Mouse (Mus musculus) adrenal gland, adult (tissue): ENCODE results near the gene Pnmt.

ENCODE experiments used
- DNase-seq, 2 experiments: peaks; one replicate each; pipeline ENCODE4 v3.0.0; 2022 to 2023; ENCODE audit warnings: low spot score in 1 of 2; ENCODE audit not compliant: inconsistent age in 2 of 2

Gene Pnmt

GRCm38 (mm10) chr11:98383261-98384030 is 2.8 kb upstream of the Pnmt start, which contains the start of gene Tcap:
Gene Tcap, plus strand, starts transcription at chr11:98383811.
- no peak for DNase-seq

- DNase-seq = no peak
Observed at GRCm38 (mm10) chr11:98384216-98384615, 2.0 kb upstream of the Pnmt start.

GRCm38 (mm10) chr11:98384721-98385637 is 1.3 kb upstream of the Pnmt start:
- no peak for DNase-seq

GRCm38 (mm10) chr11:98386596-98386995 is 346 bp downstream of the Pnmt start:
- DNase-seq = peak in 1 of 2 experiments; percentile 12

- no peak for DNase-seq
Observed at GRCm38 (mm10) chr11:98387056-98387577, 867 bp downstream of the Pnmt start.

- DNase-seq = no peak
Observed at GRCm38 (mm10) chr11:98388282-98388681, 2.0 kb downstream of the Pnmt start.

GRCm38 (mm10) chr11:98389221-98389780 is 3.1 kb downstream of the Pnmt start:
- DNase-seq = peak; percentile 52 to 73

GRCm38 (mm10) chr11:98390141-98390540 is 3.9 kb downstream of the Pnmt start:
- DNase-seq = peak in 1 of 2 experiments; percentile 26

GRCm38 (mm10) chr11:98392034-98392433 is 5.8 kb downstream of the Pnmt start:
- no peak for DNase-seq

GRCm38 (mm10) chr11:98392645-98393044 is 6.4 kb downstream of the Pnmt start:
- peak in 1 of 2 experiments; percentile 3 for DNase-seq

GRCm38 (mm10) chr11:98393317-98393716 is 7.1 kb downstream of the Pnmt start:
- peak; percentile 31 to 61 for DNase-seq

GRCm38 (mm10) chr11:98394301-98394700 is 8.1 kb downstream of the Pnmt start:
- DNase-seq = peak in 1 of 2 experiments; percentile 2

- DNase-seq = peak in 1 of 2 experiments; percentile 3
Observed at GRCm38 (mm10) chr11:98395041-98395440, 8.8 kb downstream of the Pnmt start.

GRCm38 (mm10) chr11:98397946-98398345 is 11.7 kb downstream of the Pnmt start:
- DNase-seq = no peak

GRCm38 (mm10) chr11:98400161-98400726 is 14.0 kb downstream of the Pnmt start, which contains the start of gene Pgap3:
Gene Pgap3, minus strand, starts transcription at chr11:98400490.
- DNase-seq = peak; percentile 90 to 97

GRCm38 (mm10) chr11:98400816-98401215 is 14.6 kb downstream of the Pnmt start:
- DNase-seq = no peak

- DNase-seq = no peak
Observed at GRCm38 (mm10) chr11:98406621-98407020, 20.4 kb downstream of the Pnmt start.

GRCm38 (mm10) chr11:98408872-98409271 is 22.6 kb downstream of the Pnmt start:
- no peak for DNase-seq

- no peak for DNase-seq
Observed at GRCm38 (mm10) chr11:98409341-98409822, 23.1 kb downstream of the Pnmt start.

GRCm38 (mm10) chr11:98412273-98412796 is 26.1 kb downstream of the Pnmt start, which contains the start of gene Erbb2:
Gene Erbb2, plus strand, starts transcription at chr11:98412470.
- DNase-seq = peak; percentile 61 to 82
